Mouse (Mus musculus) ES-Bruce4 (cell line): ENCODE results near the gene AC124502.3.

ENCODE experiments used
- CTCF ChIP-seq: IDR thresholded peaks from one replicate; pipeline ENCODE4 v1.8.1; 2011; ENCODE audit warnings: low read depth, low read length
- POLR2A ChIP-seq: IDR thresholded peaks from one replicate; pipeline ENCODE4 v1.8.1; 2011; ENCODE audit warnings: low read length; ENCODE audit not compliant: insufficient read depth

- no peak for TF ChIP-seq POLR2A
- TF ChIP-seq CTCF, result peak; percentile 25
These were observed 49.7 kb upstream of the AC124502.3 start for GRCm38 (mm10) chr19:4989013-4989412.
